Mouse (Mus musculus): Measurements from ENCODE around the gene Afdn.

Gene Afdn

DNA sequence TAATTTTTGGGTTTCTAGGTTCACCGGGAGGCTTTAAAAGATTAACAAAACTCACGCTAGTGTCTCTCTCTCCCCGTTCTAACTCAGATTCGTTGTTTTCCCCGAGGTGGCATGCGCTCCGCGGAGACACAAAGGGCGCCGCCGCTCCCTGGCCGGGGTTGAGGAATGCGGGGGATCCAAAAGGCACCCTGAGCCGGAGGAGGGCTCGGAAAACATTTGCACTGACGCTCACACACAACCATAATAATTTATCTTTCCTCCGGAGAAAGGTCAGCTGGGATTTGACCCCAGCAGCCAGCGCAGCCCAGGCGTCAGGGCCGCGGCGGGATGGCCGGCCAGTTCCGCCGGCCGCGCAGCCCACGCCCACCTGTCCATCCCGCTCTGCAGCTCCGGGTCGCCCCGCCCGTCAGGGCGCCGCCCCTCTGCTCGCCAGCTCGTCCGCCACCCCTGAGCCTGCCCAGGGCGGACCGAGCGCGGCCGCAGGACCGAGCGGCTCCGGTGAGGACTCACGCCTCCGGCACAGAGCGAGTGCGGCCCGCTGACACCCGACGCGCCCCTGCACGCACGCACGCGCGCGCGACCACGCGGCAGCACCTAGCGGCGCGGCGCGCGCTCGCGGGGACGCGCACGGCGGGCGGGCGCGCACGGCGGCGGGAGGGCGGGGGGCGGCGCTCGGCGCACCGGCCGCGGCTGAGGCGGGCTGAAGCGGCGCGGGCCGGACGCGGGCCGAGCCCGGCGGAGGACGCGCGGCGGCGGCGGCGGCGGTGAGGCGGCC is at the start of gene Afdn:
Gene Afdn (plus strand): TSS at position 687 of the 775 bp plus-strand sequence.
- ChIA-PET POLR2A (interaction anchor here in 3 of 4 experiments (0.7 to 2.9 kb wide), 19 partner anchors 8 to 102 kb away, joined by 3 to 27 read pairs (median 4); no protein-coding TSS in a partner anchor), CTCF (interaction anchor here in 1 of 4 experiments (1.0 kb wide), 1 partner anchor 78 kb away, joined by 3 read pairs; no protein-coding TSS in a partner anchor)

DNA sequence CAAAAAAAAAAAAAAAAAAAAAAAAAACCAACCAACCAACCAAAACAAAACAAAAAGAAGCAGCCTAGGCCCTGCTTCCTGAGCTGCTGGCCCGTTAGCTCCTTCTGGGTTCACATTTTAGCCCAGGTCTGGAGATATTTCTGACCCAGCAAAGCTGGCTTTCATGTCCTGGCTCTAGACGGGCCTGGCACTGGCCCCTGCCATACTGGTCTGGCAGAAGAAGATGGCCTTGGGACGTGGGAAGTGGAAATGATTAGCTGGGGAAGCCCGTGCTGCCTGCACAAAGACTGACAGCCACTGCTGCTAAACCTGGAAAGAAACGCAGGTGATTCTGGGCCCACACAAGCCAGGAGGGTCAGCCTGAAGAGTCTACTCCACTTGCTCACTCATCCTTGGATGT is 49.2 kb upstream of the Afdn start:
- POLR2A ChIA-PET, result interaction anchor here in 2 of 4 experiments (0.6 to 3.1 kb wide), 5 partner anchors 11 to 49 kb away, joined by 3 to 15 read pairs (median 3); no protein-coding TSS in a partner anchor
- CTCF ChIA-PET, result no interaction called here

- POLR2A ChIA-PET, result interaction anchor here in 2 of 4 experiments (1.7 to 2.4 kb wide), 2 partner anchors 12 to 29 kb away, joined by 7 to 15 read pairs; no protein-coding TSS in a partner anchor
- CTCF ChIA-PET, result no interaction called here
Measured at GRCm38 (mm10) chr17:13712116-13712515, 48.2 kb upstream of the Afdn start.

DNA sequence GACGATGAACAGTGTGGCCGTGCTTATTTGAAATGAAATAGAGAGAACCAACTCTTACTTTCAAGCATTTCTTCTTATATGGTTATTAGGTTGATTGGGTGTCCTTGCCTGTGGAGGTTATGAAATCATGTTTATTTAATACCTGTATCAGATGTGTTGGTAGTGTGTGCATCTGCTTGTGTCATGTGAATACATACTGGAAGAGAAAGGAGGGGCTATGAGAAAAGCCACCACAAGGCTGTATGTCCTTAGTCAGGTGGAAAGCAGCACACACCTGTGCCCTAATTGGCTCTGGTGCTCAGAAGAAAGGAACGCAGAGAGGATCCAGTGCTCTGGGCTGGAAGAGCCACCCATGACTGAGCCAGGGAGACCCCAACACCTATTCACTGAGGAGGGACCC is 47.8 kb upstream of the Afdn start:
- POLR2A ChIA-PET, result interaction anchor here in 1 of 4 experiments (1.0 to 1.7 kb wide), 2 partner anchors 15 to 29 kb away, joined by 3 to 7 read pairs; no protein-coding TSS in a partner anchor
- CTCF ChIA-PET, result no interaction called here

- POLR2A ChIA-PET, result interaction anchor here in 2 of 4 experiments (0.9 to 1.7 kb wide), 6 partner anchors 9 to 32 kb away, joined by 3 to 7 read pairs (median 4); no protein-coding TSS in a partner anchor
Measured at GRCm38 (mm10) chr17:13714128-13714527, 46.2 kb upstream of the Afdn start.

GRCm38 (mm10) chr17:13714654-13715053 is 45.7 kb upstream of the Afdn start:
- CTCF ChIA-PET, result no interaction called here
- POLR2A ChIA-PET, result interaction anchor here in 2 of 4 experiments (0.9 to 1.6 kb wide), 6 partner anchors 10 to 33 kb away, joined by 3 to 7 read pairs (median 4); no protein-coding TSS in a partner anchor

More at GRCm38 (mm10) chr17:13714128-13714527, 46.2 kb upstream of the Afdn start:
- CTCF ChIA-PET, result no interaction called here

GRCm38 (mm10) chr17:13715511-13715910 is 44.8 kb upstream of the Afdn start:
- ChIA-PET POLR2A (interaction anchor here in 2 of 4 experiments (1.5 to 1.6 kb wide), 2 partner anchors 32 kb away, joined by 3 to 5 read pairs; no protein-coding TSS in a partner anchor), CTCF (no interaction called here)

- CTCF ChIA-PET, result no interaction called here
- POLR2A ChIA-PET, result interaction anchor here in 1 of 4 experiments (0.6 kb wide), 1 partner anchor 94 kb away, joined by 3 read pairs; no protein-coding TSS in a partner anchor
Measured at GRCm38 (mm10) chr17:13716336-13716735, 44.0 kb upstream of the Afdn start.

DNA sequence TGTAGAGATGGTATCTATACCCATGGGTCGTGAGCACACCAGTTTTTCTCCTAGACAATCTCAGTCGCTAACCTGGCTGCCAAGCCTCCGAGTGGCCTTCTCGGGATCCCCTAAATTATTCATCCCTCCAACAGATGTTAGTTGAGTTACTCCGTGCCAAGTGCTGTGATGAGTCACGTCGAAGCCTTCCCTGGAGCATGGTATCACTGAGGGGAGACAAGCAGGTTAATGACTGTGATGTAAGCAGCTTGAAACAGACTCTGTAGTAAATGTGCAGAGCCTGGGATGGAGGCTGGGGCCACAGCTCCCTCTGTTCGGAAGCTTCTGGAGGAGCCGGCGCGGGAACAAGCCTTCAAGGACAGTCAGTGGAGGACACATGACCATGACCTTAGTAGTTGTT is 42.9 kb upstream of the Afdn start:
- ChIA-PET POLR2A (interaction anchor here in 2 of 4 experiments (0.6 to 1.5 kb wide), 6 partner anchors 14 to 1064 kb away, joined by 3 to 4 read pairs (median 4); partner anchors contain the start of gene Afdn (in 1 of the 2)), CTCF (interaction anchor here in 1 of 4 experiments (1.4 kb wide), 1 partner anchor 18 kb away, joined by 3 read pairs; no protein-coding TSS in a partner anchor)

DNA sequence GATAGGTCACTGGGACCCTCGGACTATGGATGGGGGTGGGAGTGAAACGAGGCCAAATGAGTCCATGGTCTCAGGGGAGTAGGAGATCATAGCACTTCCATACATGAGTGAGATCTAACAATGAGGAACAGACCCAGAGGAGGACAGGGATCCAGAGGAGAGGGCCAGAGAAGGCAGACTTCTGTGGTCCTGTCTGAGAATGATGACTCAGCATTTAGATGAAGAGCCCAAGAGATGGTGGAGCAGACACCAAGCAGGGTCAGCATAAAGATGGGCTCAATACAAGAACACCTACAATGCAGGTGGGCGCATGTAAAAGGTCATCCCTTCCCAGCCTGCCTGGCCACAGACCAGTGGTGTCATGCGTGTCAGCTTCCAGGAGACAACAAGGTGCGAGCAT is 40.2 kb upstream of the Afdn start:
- POLR2A ChIA-PET, result interaction anchor here in 1 of 4 experiments (1.0 kb wide), 1 partner anchor 12 kb away, joined by 3 read pairs; no protein-coding TSS in a partner anchor
- CTCF ChIA-PET, result no interaction called here

DNA sequence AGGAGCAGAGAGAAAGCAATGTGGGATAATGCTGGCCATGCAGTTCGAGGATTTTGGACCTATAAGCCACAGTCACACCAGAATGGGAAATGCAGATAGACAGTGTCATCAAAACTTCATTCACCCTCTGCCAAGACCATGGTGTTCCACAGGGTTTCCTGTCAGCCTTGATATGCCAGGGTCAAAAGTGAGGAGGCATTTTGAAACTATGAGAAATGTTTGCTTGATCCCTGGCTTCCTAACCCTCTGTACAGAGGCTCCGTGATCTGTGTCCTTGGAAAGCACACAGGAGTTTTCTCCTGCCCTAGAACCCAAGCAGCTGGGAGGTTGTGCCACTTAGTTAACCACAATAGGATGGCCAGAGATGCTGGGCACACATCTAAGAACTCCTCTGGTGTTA is 39.0 kb upstream of the Afdn start:
- CTCF ChIA-PET, result no interaction called here

DNA sequence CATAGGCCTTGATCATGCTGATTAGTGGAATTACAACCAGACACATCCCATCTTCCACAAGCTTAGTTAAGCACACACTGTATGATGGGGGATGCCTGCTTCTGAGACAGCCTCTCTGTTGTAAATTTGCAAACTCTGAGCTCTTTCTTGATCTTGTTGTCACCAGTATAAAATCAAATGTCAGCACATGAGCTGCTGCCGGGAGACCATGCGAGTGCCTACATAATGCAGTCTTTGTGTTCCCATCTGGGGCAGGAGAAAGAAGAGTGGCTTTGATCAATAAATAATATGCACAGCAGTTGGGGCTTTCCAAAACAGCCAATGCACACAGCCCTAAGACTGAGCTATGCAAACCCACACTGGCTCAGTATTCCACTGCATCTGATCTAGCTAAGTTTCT is 37.9 kb upstream of the Afdn start:
- ChIA-PET CTCF (interaction anchor here in 1 of 4 experiments (0.9 kb wide), 1 partner anchor 10 kb away, joined by 4 read pairs; no protein-coding TSS in a partner anchor), POLR2A (interaction anchor here in 3 of 4 experiments (0.6 to 1.4 kb wide), 5 partner anchors 13 to 144 kb away, joined by 3 to 9 read pairs (median 3); no protein-coding TSS in a partner anchor)

More for the DNA sequence above, 39.0 kb upstream of the Afdn start:
- POLR2A ChIA-PET, result no interaction called here

GRCm38 (mm10) chr17:13725004-13725550 is 35.3 kb upstream of the Afdn start:
- ChIA-PET POLR2A (interaction anchor here in 2 of 4 experiments (0.7 to 1.8 kb wide), 5 partner anchors 12 to 35 kb away, joined by 3 to 4 read pairs (median 3); no protein-coding TSS in a partner anchor), CTCF (interaction anchor here in 1 of 4 experiments (0.6 to 0.7 kb wide), 2 partner anchors 146 to 931 kb away, joined by 8 to 9 read pairs; no protein-coding TSS in a partner anchor)

GRCm38 (mm10) chr17:13726832-13727355 is 33.4 kb upstream of the Afdn start:
- POLR2A ChIA-PET, result interaction anchor here in 2 of 4 experiments (0.9 to 1.3 kb wide), 4 partner anchors 14 to 69 kb away, joined by 3 to 6 read pairs (median 4); no protein-coding TSS in a partner anchor
- CTCF ChIA-PET, result interaction anchor here in 1 of 4 experiments (0.6 kb wide), 1 partner anchor 43 kb away, joined by 3 read pairs; no protein-coding TSS in a partner anchor

DNA sequence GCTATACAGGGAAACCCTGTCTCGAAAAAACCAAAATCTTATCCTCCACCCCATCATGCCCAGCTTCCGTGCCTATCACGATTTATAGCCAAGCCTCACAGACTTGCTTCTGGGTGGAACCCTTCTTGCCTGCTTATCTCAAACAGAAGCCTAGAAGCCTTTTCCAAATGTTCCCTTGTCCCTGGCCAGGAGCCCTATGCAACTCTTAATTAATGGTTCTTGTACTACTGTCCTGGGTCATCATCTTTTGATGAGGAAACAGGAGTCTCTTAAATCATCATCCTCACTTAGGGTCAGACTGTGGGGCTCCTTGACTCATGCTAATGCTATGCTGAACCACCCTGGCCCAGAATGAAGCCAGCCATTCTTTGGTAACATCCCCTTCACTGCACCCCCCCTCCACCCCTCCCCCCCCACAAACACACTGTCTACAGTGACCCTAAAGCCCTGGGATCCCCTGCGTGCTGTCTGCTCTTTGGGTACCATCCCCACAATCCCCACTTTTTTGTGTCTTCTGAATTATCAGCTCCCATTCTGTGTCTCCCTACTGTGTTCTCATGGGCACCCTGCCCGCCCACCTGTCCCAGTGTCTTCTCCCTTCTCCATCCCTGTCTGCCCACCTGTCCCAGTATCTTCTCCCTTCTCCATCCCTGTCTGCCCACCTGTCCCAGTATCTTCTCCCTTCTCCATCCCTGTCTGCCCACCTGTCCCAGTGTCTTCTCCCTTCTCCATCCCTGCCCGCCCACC is 29.2 kb upstream of the Afdn start:
- POLR2A ChIA-PET, result interaction anchor here in 2 of 4 experiments (0.7 to 2.9 kb wide), 11 partner anchors 12 to 49 kb away, joined by 3 to 17 read pairs (median 6); no protein-coding TSS in a partner anchor
- CTCF ChIA-PET, result interaction anchor here in 2 of 4 experiments (0.6 to 1.6 kb wide), 2 partner anchors 8 to 1508 kb away, joined by 3 to 4 read pairs; no protein-coding TSS in a partner anchor

DNA sequence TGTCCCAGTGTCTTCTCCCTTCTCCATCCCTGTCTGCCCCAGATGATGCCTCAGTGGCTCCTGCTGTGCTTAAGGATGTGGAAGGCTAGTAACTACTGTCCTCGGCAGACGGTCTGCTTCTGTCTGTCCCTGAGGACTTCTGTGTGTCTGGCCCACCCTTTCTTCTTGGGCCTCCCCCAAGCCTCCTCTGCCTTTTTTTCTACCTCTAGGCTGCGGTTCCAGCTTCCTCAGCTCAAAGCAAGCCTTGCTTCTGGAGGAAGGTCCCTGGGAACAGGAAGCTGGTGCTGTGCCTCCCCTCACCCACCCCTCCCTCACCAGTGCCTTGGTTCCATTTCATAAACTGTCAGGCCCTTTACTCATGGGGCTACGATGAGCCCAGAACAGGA is 28.6 kb upstream of the Afdn start:
- POLR2A ChIA-PET, result interaction anchor here in 2 of 4 experiments (0.7 to 2.9 kb wide), 12 partner anchors 11 to 50 kb away, joined by 3 to 17 read pairs (median 6); no protein-coding TSS in a partner anchor
- CTCF ChIA-PET, result interaction anchor here in 1 of 4 experiments (1.6 kb wide), 1 partner anchor 9 kb away, joined by 4 read pairs; no protein-coding TSS in a partner anchor

DNA sequence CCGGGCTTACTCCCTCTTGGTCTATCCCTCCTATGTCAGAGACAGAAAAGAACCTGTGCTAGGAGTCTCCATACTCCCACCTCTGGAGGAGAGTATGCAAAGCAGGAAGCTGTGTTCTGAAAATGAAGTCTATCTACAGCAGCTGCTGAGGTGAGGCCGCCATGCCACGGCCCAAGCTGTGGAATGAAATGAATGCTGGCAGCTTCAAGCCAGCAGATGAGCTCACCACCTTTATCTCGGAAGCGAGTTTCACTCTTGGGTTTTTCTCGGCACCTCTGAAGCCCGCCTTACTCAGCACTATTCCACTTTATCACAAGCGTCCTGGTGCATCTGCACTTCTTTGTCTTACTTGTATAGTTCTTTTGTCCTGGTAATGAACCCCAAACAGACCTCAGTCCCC is 27.7 kb upstream of the Afdn start:
- CTCF ChIA-PET, result interaction anchor here in 1 of 4 experiments (1.6 kb wide), 1 partner anchor 10 kb away, joined by 4 read pairs; no protein-coding TSS in a partner anchor
- POLR2A ChIA-PET, result interaction anchor here in 3 of 4 experiments (0.6 to 2.9 kb wide), 11 partner anchors 10 to 73 kb away, joined by 3 to 17 read pairs (median 5); no protein-coding TSS in a partner anchor

GRCm38 (mm10) chr17:13733971-13734370 is 26.4 kb upstream of the Afdn start:
- POLR2A ChIA-PET, result interaction anchor here in 1 of 4 experiments (2.9 kb wide), 1 partner anchor 51 kb away, joined by 16 read pairs; no protein-coding TSS in a partner anchor
- CTCF ChIA-PET, result no interaction called here

Measured in embryonic stem cell, embryonic (primary cell).